Mouse (Mus musculus): ENCODE results near the gene Fcnb.

Gene Fcnb

DNA sequence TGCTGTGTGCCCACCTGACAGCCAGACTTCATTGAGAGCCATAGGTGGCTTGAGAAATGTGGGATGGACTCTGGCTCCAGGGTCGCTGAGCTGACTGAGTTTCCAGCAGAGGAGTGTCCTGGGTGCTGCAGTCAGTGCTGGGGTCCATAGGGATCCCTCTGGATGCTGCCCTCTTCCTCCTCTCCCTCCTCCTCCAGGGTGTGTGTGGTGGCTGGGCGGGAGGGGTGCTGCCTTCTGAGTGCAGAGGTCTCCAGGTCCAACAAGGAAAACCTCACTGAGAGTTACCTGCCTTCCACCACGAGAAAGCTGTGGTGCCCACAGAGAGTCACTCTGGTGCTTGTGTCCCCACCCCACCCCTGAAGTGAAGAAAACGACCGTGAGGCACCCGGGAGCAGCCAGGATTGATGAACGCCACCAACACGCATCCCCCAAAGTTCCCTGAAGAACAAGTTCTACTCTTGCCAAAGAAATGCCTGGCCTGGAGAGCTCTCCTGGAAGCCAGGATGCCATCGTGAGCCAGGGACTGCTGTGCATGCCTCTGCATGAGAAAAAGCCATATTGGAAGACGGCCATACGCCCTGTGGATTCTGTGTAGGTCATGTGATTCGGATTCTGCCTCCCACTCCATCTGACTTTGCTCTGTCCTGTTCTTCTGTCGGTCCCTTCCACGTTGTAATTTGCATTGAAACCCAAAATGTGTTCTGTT, 46.1 kb downstream of the Fcnb start:
- in situ Hi-C loops (cut with MboI; ENCODE audit: low pct_unique_long_range_greater_than_20kb in 1 of 2, low sequenced_read_pairs in 2 of 2, unreplicated experiment in 1 of 2) = no loop called here

DNA sequence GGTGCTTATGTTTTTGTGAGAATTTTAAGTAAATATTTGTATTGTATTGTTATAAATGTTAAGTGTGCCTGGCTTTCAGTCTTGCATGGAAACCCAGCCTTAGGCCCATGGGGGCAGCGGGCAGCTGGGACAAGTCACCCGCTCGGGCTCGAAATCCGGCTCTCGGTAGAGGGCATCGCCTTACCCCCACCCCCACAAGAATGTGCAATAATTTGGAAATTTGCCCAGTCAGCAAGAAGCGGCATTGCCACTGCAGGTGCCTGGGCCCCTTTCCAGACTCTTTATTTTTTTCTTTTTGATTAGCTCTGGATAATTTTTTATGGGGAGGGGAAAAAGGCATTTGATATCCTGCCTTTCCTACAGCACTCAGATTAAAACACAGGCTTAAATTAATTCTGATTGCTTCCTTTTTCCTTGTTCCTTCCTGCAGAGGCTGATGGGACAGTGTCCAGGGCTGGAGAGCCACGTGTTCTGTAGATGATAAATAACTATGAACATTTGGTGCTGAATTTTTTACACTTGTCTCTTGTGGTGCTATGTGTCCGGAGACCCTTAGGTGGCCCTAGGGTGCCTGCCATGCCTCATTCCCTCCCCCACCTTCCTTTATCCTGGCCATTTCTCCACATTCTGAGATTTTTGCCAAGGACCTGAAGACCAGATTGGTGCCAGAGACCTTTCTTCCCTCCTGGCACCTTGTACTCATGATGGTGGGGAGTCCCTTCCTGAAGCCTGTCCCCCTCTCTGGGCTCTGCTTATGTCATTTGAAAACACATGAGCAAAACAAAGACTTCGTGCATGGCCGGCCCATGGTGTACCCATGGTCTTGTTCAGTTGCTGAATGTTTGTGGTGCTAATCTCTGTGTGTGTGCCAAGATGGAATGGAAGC, 46.9 kb downstream of the Fcnb start:
- in situ Hi-C loops (cut with MboI; ENCODE audit: low pct_unique_long_range_greater_than_20kb in 1 of 2, low sequenced_read_pairs in 2 of 2, unreplicated experiment in 1 of 2) = no loop called here

DNA sequence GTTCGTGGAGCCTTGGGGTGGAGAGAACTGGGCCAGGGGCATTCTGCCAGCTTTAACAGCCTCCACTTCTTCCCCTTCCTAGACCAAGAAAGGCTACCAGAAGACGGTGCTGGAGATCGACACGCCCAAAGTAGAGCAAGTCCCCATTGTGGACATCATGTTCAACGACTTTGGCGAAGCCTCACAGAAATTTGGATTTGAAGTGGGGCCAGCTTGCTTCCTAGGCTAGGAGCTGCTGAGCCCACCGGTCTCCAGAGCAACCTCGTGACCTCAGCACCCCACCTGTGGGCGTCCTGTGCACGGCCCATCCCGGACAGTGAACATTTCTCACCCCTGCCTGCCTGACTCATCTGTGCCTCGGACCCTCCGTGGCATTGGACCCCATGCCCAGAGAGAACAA, 47.9 kb downstream of the Fcnb start:
- in situ Hi-C loops (cut with MboI; ENCODE audit: low pct_unique_long_range_greater_than_20kb in 1 of 2, low sequenced_read_pairs in 2 of 2, unreplicated experiment in 1 of 2) = no loop called here

DNA sequence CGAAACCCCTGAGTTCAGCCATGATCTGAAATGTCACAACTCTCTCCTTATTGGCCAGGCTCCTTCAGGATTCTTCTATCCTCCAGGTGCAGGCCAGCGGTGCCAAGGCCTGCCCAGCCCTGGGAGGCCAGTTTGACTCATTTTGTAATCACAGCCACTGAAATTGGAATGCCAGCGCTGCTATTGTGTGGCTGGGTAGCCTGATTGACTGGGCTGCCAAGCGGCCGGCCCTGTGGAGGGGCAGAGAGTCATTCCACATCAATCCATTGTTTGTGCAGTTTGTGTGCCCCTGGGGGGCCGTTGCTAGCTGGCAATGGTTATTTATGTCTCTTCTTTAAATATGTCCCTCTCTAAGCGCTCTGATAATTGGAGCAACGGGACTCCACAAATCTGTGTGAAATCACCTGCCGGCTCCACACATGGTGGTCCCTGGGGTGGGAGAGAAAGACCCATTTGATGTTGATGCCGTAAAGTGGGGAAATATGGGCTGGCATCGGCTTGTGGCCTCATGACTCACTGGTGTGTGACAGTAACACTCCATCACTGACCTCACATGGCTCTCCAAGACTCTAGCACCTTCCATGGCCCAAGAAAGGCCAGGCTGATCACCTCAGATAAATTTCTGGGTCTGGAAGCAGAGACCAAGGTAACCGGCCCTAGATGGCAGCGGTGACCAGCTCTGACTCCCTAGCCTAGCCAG, 50.5 kb downstream of the Fcnb start:
- in situ Hi-C loops (cut with MboI; ENCODE audit: low pct_unique_long_range_greater_than_20kb in 1 of 2, low sequenced_read_pairs in 2 of 2, unreplicated experiment in 1 of 2) = no loop called here

DNA sequence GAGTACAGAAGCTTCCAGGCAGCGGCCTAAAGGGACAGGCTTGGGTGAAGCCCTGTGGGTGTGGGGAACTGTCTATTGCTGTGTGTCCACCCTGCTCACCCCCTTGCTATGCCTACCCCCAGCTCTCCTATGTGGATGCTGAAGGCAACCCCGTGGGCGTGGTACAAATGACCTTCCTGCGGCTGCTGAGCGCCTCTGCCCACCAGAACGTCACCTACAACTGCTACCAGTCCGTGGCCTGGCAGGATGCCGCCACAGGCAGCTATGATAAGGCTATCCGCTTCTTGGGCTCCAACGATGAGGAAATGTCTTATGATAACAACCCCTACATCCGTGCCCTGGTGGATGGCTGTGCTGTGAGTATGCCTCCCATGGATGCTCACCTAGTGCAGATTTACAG, 52.2 kb downstream of the Fcnb start:
- in situ Hi-C loops (cut with MboI; ENCODE audit: low pct_unique_long_range_greater_than_20kb in 1 of 2, low sequenced_read_pairs in 2 of 2, unreplicated experiment in 1 of 2) = no loop called here

DNA sequence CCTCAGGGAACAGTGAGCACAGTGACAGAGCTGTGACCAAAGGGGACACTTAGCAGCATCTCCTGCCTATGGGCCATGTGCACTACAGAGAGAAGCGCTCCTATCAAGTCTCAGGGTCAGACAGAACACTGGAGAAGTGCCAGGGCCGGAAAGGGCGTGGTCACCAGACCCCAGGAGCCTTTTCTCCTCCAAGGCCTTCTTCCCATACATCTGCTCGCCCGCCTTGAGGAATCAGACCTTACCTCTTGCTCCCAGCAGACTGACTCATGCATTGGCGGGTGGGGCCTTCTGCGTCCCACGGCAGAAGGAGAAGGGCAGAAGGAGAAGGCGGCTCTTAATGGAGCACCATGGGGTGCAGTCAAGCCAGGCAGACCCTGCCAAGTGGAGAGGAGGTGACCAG, 52.8 kb downstream of the Fcnb start:
- in situ Hi-C loops (cut with MboI; ENCODE audit: low pct_unique_long_range_greater_than_20kb in 1 of 2, low sequenced_read_pairs in 2 of 2, unreplicated experiment in 1 of 2) = no loop called here

Data from mouse embryonic stem cell (cell line).